Mouse (Mus musculus) lung, postnatal 0 days (tissue): ENCODE measurements around the gene Atp6v1e1.

ENCODE experiments used
- CTCF ChIP-seq: IDR thresholded peaks from 2 replicates; pipeline ENCODE4 v1.5.1; 2016; ENCODE audit warnings: antibody characterized with exemption, mild to moderate bottlenecking
- EP300 ChIP-seq: IDR thresholded peaks from 2 replicates; pipeline ENCODE4 v1.6.1; 2016; ENCODE audit warnings: antibody characterized with exemption, mild to moderate bottlenecking, control low read depth

GRCm38 (mm10) chr6:120835474-120836374 lies 13.1 kb upstream of the Atp6v1e1 start, which contains the start of gene Bcl2l13:
- TF ChIP-seq CTCF (peak; percentile 74), EP300 (no peak)
